Mouse (Mus musculus): Measurements from ENCODE around the gene Col9a1. TPM values are rescaled to one million over a fixed set of nuclear protein-coding genes. Genes with fewer than 3 reads are reported as not detected.

Gene Col9a1
- polyA plus RNA-seq (2012; rRNA removed), result 0.01 and 0.03 TPM in 2 replicates

DNA sequence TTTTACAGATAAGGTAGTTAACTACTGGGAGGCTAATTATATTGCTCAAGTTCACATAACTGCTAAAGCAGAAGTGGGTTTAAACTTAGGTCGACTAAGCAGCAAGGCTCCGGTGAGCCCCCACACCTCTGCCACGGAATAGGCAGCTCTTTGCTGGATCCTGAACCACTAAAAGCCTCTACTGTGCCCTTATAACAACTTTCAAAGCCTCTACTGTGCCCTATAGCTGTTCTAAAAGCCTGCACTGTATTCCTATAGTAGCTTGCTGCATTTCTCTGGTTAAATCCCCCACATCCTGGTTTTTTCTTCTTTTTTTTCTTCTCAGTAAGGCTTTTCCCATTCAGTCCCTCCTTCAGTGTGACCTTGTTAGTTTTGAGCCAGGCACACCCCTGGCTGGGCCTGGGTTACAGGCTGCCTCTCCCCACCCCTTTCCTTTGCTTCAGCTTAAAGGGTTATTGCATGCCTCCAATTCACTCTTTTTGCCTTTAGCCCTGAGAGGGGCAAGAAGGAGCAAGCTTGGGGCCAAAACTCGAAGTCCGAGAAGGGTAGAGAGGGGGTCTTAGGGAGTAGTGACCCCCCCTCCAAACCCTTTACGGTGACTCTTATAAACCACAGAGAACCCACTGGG lies at the start of gene Col9a1:
Col9a1 (plus strand) TSS at position 387 of the 628 bp plus-strand sequence.
- no peak for DNase-seq (ENCODE audit: low spot score)

DNA sequence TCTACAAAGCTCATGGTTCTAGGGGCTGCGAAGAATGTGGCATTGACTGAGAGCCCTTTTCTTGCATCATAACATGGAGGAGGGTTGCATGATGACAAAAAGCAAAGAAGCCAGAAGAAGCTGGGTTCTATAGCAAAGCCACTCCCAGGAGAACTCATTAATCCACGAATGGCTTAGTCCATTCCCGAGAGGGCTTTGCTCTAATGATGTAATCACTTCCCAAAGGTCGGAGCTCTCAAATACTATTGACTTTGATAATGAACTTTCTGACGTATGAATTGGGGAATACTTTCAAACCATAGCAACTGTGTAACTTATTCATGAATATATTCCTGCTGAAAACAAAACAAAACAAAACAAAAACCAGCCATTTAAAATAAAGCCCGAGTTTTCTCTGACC lies 49.5 kb upstream of the Col9a1 start:
- DNase-seq (ENCODE audit: low spot score), result no peak

DNA sequence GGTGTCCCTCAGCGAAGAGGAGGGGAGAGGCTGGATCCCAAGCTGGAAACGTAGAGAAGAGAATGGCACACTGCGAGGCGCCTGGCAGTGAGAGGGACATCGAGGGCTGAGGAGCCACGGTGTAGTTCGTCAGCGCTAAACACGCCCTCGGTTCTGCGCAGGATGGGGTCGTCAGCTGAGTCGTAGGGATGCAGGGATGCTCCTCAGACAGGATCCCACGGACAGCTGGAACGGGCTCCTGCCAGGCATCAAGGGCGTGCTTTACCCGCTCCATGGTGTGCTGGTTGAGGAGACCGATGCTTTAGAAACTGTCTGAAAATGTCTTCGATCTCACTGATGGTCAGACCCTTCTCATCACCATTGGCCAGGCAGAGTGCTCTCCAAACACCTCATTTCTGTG lies 43.6 kb upstream of the Col9a1 start:
- no peak for DNase-seq (ENCODE audit: low spot score)

DNA sequence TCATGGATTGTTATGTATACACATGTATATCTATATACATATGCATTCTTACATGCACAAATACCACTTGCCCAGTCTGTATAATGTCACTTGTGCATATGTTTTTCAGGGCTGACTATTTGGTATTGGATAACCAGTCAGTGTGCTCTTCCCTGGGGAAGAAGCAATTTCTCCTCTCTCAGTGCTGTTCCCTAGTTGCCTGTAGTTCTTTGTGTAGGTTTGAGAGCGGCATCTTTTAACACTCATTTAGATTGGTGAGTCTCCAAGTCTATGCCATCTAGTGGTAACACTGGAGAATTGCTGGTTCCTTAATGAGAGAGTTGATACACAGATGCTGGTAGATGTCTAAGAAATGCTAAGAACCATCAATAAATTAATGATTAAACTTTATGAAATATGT lies 42.6 kb upstream of the Col9a1 start:
- no peak for DNase-seq (ENCODE audit: low spot score)

DNA sequence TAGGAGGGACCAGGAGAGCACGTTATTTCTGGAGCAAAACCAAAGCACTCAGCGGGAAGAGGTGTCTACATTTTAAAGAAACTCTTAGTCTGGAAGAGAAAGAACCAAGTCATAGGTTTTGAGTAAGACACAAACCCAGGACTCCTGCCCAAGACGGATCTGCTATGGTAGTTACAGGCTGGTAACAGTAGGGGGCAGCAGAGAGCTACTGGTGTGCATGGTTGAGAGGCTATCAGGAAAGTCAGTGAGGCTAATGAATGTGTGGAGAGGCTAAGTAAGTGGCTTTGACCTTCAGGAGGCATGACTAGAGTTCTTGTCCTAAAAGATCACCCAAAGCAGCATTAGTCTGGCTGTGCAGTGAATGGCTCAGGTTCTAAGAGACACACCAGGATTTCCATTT lies 40.3 kb upstream of the Col9a1 start:
- DNase-seq (ENCODE audit: low spot score), result peak; percentile 26

DNA sequence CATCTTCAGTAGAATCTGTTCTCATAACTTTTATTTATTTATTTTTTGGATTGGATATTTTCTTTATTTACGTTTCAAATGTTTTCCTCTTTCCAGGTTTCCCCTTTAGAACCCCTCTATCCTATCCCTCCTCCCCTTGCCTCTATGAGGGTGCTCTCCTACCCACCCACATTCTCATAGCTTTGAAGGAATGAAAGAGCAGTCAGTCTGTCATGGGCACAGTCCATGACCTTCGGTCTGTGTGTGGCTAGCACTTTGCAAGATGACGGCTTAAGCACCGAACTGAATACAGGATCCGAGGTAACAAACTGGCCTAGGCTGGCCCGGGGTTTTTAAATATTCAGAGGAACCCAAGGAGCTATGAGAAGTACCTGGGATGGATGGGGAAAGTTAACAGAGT lies 36.9 kb upstream of the Col9a1 start:
- no peak for DNase-seq (ENCODE audit: low spot score)

DNA sequence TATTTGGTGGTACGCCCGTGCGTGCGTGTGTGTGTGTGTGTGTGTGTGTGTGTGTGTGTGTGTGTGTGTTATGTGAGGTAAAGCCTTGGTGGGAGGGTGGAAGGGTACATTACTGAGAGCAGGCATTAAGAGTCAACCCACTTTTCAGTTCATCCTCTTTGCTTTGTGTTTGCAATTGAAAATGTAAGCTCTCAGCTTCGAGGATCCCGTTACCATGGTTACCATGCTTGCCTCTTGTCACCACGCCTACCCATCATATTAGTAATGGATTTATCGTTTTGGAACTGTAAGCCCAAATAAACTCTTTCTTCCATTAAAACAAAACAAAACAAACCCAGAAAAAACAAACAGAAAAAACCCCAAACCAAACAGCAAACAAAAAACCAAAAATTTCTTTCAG lies 33.9 kb upstream of the Col9a1 start:
- DNase-seq (ENCODE audit: low spot score), result no peak

DNA sequence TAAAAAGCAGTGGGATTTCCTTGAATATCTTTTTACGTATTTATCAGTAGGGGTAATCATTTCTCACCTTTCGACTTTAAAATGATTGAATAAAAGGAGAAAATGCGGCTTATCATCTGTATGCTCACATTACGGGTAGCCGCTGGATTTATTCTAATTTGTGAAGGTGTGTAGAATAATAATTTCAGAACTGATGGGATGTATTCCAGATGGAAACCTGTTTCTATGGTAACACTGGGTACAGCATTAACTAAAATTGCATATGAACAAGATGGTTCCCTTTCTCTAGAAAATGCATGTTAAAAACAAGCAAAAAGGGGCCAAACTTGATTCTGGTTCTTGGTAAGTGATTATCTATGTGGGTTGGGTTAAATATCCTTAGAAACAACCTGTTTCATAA lies 19.7 kb upstream of the Col9a1 start:
- DNase-seq (ENCODE audit: low spot score), result no peak

DNA sequence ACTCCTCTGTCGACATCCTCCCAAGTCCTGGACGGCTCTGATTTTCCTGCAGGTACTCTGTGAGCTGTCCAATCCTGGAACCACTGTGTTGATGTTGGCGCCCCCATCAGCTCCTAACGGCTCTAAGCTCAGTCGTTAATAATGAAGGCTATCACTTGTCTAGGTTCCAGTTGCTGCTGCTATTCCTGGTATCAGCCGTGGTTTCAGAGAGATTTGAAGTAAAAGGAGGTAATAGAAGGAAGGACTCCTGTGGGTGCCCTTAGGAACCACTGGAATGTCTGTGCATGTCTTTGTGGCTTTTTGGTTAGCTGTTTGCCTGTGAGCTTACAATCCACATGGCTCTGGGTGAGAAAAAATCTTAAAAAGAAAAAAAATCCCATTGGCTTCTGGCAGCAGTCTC lies 8.0 kb upstream of the Col9a1 start:
- no peak for DNase-seq (ENCODE audit: low spot score)

DNA sequence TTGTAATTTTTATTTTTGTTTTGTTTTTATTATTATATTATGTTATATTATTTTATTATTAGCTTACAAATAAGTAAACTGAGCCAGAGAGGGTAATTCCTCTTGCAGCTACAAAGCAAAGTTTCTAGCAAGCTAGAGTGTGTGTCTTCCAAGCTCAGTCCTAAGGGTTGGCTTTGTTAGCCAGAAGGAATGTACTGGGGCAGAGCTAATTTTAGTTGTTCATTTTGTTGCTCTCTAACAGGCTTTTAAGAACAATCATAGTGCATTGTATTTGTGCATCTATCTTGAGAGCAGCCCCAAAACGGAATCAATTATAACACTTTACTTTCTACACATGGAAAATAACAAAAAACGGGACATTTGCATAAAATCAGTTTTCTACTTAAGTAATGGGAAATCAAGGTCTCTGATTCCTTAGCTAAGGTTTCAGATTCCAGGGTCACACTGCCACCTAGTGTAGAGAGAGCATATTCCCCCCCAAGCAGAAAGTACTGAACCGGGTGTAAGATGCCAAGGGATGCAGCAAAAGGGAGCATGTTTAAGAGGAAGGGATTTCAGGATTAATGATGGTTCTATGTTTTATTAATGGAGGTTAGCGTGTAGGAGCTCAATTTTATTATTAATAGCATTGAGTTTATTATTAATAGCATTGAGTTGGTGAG lies 6.1 kb upstream of the Col9a1 start:
- no peak for DNase-seq (ENCODE audit: low spot score)

DNA sequence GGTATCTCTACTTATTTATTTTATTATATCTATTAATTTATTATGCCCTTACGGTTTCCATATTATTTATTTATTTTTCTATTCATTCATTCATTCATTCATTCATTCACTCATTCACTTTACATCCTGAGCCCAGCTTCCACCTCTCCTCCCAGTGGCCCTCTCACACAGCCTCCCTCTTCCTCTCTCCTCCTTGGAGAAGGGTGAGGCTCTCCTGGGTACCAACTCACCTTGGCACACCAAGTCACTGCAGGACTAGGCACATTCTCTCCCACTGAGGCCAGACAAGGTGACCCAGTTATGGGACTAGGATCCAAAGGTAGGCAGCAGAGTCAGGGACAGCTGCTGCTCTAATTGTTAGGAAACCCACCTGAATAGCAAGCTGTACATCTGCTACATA lies 5.5 kb upstream of the Col9a1 start:
- DNase-seq (ENCODE audit: low spot score), result no peak

DNA sequence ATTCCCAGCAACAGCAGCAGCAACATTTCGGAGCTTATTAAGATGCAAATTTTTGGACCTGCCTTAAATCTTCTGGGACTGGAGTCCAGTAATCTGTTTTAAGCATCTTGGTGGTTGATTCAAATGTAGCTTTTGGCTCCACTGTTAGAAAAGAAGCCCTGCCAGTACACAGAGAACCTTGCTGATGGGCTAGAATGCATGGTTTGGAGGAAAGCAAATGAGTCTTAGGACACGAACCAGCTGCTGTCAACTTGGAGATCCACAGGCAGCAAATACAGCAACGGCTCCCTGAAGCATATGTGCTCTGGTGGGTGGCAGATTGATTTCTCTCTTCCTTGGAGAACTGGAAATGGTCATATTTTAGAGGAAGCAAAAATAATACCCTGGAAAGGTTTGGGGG lies 4.8 kb upstream of the Col9a1 start:
- DNase-seq (ENCODE audit: low spot score), result no peak

DNA sequence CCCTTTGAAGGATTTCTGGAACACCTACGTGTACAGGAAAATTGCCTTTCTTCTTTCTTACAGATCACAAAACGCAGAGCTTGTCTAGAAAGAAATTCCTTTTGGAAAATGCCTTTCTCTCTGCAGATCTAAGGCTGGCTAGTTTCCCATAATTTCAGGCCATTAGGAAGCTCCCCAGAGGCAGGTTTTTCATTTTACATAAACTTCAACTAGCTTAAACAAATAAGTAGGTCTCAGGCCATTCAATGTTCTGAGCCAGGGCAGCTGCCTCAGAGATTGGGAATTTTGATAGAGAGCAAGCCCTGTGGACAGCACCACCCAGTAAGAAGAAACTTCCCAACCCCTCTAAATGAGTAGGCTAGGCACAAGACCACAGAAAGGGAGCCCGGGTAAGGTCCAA lies 1.6 kb upstream of the Col9a1 start:
- no peak for DNase-seq (ENCODE audit: low spot score)

DNA sequence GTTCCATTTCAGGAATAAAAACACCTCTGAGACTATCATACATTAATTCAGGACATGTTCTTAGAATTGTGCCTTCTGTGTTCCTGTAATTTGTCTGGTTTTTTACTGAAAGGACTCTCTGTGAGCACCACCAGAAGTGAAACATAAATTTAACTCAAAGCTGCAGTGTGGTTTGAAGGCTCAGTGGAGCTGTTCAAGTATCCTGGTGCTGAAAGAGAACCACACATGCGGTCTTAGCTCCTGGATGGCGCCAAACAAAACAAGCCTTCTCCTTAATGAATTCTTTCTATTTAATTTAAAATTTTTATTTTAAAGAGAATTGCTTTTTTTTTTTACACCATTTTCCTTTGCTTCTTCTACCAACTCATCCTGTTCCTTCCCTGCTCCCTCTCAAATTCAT lies 2.4 kb downstream of the Col9a1 start:
- no peak for DNase-seq (ENCODE audit: low spot score)

DNA sequence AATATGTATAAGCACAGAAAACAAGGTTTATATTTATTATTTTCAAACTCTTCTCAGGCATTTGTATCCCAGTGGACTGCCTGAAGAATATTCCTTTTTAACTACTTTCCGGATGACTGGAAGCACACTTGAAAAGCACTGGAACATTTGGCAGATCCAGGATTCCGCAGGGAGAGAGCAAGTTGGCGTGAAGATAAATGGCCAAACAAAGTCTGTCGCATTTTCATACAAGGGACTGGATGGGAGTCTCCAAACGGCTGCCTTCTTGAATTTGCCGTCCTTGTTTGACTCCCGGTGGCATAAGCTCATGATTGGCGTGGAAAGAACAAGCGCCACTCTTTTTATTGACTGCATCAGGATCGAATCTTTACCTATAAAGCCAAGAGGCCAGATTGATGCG lies 7.6 kb downstream of the Col9a1 start:
- no peak for DNase-seq (ENCODE audit: low spot score)

DNA sequence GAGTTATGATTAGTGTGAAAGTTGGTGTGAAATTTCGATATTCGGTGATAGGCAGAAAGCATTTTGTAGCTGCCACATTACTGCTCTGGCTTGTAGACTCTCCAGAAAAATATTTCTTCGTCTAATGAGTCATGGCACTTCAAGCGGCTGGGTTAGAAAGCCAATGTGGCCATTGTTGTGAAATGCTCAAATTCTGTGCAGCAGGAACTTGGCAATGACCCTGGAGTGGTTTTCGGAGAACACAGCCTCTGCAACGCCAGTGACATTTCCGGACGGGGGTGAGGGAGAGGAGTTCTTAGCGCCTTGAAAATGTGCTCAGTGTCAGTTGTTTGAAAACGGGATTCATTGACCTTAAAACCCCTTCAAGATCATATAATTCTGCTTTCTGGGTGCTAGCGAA lies 9.6 kb downstream of the Col9a1 start:
- DNase-seq (ENCODE audit: low spot score), result no peak

DNA sequence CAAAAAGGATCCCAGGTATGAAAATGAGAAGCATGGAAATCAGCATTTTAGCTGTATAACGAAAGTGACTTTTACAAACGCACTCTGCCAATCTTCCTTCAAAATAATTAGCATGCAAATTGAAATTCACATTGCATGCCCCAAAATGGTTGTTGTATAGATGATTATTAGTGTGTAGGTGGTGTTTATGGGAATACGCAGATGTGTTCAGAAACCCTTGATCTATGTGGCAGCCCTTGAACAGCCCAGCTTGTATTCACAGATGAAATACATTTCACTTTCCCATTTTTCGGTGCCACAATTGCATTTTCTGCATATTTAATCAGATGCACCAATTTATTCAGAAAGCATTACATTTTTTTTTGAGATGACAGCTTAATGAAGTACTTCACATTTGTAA lies 14.3 kb downstream of the Col9a1 start:
- DNase-seq (ENCODE audit: low spot score), result no peak

DNA sequence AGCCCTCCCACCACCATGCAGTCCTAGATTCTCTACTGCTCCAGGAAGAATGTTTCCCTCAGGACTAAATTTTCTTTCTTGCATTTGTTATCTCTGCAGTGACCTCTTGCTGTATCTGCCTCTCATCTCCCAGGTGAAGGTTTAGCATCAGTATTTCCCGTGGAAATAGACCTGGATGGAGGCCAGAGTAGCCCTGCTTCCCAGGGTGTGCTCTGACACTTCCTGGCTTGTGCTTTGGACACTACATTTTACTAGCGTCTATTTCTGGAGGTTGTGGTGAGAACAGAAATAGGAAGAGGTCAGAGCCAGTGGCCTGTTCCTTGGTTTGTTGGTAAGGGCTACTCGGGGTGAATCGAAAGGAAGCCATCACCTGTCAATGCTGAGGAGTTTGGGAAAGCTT lies 16.7 kb downstream of the Col9a1 start:
- DNase-seq (ENCODE audit: low spot score), result no peak

DNA sequence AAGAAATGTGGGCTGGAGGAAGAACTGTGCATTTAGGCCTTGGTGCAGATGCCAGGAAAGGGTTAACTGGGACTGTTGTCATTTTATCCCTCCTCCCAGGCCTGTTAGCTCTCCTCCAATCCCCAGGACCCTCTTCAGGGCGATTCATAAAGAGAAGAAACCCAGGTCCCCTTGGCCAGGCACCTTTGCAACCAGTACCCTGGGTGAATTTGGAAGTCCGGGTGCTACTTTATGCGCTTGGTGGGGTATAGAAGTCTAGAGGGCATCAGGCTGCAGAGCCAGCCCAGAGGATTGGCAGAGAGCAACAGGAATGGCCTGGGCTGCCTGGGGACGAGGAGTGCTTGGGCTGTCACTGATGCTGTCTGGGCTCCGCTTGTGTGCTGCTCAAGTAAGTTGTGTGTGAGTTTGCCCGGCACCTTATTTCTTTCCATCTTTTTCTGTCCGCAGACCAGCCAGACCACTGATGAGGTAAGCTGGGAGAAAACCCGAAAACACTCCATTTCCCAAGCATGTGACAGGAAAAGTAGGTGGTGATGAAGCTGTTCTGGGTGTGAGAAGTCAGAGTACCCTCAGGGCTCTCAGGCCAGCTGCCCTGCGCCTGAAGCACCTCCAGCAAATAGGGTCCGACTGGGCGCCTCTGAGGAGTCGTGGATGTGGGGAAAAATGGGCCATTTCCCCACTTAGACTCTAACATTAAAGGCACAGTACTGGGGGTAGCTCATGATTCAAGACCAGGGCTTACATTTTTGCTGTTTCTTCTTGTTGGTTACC lies 17.8 kb downstream of the Col9a1 start:
- no peak for DNase-seq (ENCODE audit: low spot score)

DNA sequence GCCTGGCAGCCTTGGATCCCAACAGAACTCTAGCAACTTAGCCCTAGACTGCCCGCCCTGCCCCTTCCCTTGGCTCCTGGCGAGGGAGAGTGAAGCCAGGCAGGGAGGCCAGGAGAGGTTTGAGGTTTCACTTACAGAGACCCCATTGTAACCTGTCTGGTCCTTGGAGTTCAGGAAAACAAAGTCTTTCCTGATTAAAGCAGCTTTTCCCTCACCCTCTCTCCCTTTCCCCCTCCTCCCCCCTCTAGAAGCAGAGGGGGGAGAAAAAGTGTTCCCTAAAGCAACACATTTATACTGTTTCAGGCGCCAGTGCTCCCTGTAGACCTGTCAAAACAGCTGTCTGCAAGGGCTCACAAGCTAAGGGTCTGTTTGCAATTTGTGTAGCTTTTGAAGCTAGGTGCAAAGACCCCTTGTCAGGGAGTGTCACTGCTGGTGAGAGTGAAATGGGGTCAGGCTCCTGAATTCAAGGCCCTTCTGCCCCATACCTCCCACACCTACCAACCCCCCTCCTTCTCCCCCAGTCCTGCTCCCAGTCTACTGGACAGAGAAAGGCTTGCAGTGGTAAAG lies 18.6 kb downstream of the Col9a1 start:
- DNase-seq (ENCODE audit: low spot score), result no peak

DNA sequence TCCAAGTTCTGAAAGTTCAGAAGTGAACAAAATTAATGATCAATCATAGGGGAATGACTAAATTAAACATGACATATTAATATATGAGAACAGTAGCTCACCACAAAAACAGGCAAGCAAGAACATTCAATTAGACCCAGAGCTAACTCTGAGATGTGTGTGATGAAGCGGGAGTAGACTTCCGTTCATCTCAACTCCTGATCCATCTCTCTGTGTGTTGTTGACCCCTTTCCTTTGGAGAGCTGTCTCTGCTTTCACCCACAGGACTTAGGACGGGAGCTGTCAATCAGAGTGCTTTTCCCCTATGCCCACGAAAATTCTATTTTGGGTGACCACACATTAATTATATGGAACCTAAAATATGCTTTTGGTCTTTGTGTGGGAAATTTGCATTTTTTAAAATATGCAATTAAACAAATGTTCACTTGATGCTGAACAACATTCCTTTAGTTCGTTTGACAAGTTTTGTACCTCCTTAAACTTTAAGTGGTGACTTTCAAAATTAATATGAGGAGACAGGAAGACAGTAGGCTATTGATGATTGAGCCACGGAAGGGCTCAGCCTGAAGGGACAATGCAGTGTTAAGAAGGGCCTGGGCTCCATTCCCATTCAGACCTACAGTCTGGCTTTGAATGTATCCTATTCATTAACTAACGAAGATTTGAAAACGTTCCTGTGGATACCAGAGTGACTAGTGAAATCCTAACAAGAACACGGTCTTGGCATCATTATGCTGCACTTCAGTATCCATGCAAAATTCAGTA lies 34.4 kb downstream of the Col9a1 start:
- no peak for DNase-seq (ENCODE audit: low spot score)

DNA sequence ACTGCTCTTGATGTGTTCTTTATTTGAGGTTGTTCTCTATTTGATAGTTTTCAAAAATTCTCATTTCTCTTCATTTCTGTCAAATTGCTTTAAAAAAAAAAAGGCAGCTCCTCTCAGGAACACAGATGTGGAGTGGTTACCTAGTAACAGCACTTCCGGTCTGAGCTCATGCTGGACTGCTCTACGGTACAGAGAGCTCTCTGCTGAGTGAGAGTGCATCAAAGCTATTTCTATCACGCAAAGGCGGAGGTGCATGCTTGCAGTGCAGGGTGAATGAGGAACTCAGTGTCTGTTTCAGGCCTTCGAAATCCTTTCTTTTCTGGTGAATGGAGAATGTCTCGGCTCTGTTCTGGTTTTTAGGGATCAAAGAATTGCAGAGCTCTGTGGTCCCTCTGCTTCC lies 41.6 kb downstream of the Col9a1 start:
- DNase-seq (ENCODE audit: low spot score), result no peak

All from urinary bladder, adult 2 months (tissue).